Mouse (Mus musculus) olfactory bulb, adult 2 months (tissue): ENCODE data around the gene Srp72. TPM values are rescaled to one million over a fixed set of nuclear protein-coding genes. Genes with fewer than 3 reads are reported as not detected.

Source experiments
- H3K27ac ChIP-seq: fragments of 200-500 bp; 2 replicates; pipeline ENCODE4 v1.5.1; 2012; ENCODE audit warnings: low read depth, low read length; ENCODE audit not compliant: insufficient read depth
- H3K4me1 ChIP-seq: fragments of 200-500 bp; 2 replicates; pipeline ENCODE4 v1.6.1; 2012; ENCODE audit warnings: low read length; ENCODE audit not compliant: control insufficient read depth, insufficient read depth
- H3K4me3 ChIP-seq: fragments of 200-500 bp; 2 replicates; pipeline ENCODE4 v1.5.1; 2012; ENCODE audit warnings: mild to moderate bottlenecking, low read depth, low read length, moderate library complexity; ENCODE audit not compliant: insufficient read depth
- CTCF ChIP-seq: fragments of 200-500 bp; IDR thresholded peaks from 2 replicates; pipeline ENCODE4 v1.5.1; 2012; ENCODE audit warnings: low read depth, mild to moderate bottlenecking, low read length, moderate library complexity; ENCODE audit not compliant: insufficient read depth
- POLR2A ChIP-seq: fragments of 200-500 bp; IDR thresholded peaks from 2 replicates; pipeline ENCODE4 v1.6.1; 2012; ENCODE audit warnings: mild to moderate bottlenecking, low read depth, low read length, moderate library complexity; ENCODE audit not compliant: insufficient read depth
- WGBS: fragments of 180-500 bp; shearing (Covaris S2); methylation state at CpG from one replicate; pipeline ENCODE4 v1.1.7; 2018; 5-methylcytosine and 5-hydroxymethylcytosine counted together
- polyA plus RNA-seq: library from polyadenylated mRNA; stranded (reverse); fragments of >200 nt; gene quantifications from 2 replicates; pipeline ENCODE4 v1.2.4, GENCODE M21; 2012; ENCODE audit warnings: low replicate concordance; ENCODE audit not compliant: missing spikeins, insufficient read depth, insufficient read length

The Srp72 gene
- polyA plus RNA-seq, 1 experiment, result not detected

DNA sequence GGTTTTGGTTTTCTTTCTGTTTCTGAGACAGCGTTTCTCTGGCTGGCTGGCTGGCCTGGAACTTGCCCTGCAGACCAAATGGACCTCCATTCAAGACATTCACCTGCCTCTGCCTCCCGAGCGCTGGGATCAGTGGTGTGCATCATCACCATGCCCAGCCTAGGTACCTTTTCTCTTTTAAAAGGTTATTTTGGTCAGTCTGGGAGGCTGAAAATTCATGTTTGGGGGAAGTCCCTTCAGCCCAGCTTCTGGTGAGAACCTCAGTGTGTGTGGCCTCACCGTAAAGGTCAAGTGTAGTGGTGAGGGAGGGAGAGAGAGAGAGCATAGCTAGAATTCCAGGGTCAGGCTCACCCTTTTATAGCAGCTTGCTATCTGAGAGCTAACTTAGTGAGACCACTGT, 26.7 kb upstream of the Srp72 start:
- WGBS, result 96% methylated on average over 4 of the region's 4 CpGs
- no peak overlapping the region for H3K4me3 ChIP-seq
- no peak overlapping the region for H3K27ac ChIP-seq
- peaks cover 8% of the 10 kb centered on the region; the same call in 1 of the 2 replicates for H3K4me1 ChIP-seq
- TF ChIP-seq CTCF, result no peak
- no peak for TF ChIP-seq POLR2A

DNA sequence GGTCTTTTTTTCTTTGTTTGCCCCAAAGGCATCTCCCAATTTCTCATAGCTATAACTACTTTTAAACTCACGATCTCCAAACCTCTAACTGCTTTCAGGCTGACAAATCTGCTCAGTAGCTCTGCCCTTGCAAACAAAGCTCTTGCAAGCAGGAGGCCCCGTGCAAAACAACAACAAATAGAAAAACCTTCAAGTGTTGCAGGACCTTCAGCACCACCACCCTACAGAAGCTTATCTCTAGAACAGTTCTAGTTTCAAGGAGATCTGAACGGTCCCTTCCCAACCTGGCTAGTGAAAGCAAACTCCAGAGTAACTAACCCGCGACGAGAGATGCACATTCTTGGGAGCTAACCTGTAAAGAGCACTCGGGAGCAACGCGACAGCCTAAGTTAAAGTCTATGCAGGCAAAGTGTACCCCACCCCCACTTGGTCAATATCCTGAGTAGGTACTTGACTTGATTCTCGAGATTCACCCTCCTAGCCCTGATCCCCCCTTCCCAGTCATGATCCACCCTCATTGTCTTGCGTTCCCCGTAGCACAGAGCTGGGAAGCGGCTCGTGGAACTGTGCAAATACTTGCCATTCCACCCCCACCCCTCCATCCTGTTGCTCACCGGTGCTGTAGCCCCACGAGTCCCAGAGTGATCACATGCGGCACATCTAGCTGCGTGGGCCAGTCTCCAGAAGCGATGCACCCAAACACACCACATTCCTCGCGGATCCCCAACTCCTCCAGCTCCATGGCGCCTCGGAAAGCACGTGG, 24.0 kb upstream of the Srp72 start:
- WGBS, result under 1% methylated on average over 24 of the region's 24 CpGs
- Histone ChIP-seq H3K4me1 (peaks cover 8% of the 10 kb centered on the region; the same call in 1 of the 2 replicates), H3K27ac (no peak overlapping the region), H3K4me3 (peak overlapping the region; percentile 99)
- TF ChIP-seq CTCF, result no peak
- no peak for TF ChIP-seq POLR2A

DNA sequence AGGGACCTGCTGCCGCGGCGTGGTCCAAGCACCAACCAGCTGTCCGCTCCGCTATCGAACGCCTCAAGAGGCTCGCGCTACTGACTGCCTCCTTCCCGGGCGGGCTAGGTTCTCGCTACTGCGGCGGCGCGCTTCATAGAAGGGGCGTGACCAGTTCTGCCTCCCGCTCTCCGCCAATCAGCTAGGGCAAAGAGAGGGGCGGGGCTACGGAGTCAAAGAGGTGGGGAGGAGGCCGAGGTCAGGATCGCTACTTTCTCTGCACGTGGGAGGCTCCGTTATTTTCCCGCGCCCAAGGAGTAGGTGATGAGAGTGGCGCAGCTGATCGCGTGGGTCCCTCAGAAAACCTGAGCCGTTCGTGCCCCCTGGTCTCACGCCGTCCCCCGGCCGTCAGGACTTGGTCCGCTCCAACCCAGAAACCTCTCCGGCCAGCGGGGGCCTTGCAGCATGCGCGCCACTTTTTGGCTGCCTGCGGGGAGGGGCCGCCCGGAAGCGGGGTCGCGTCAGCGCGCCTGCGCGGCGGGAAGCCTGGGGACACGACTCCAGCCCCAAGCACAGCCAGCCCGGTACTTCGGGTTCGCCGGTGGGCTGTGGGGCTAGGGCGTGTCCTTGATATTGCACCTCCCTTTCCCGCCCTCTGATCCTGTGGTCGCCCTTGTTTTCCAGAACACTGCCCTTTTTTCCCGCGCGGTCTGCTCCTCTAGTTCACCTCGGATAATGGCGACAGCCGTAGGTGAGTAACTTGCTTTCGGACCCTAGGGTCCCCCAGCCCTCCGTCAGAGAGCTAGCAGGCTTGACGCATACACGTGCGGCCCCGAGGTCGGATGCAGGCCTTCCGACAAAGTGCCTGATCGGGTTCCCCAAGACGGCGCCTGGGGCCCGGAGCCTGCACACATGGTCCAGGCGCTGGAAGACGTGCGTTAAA, 23.1 kb upstream of the Srp72 start, which contains the start of the genes Paics and Ppat:
Paics (plus strand) TSS at position 202 of the 922 bp plus-strand sequence.
Ppat (minus strand) TSS at position 473 of the 922 bp plus-strand sequence.
- Histone ChIP-seq H3K27ac (peak within 1 kb of the TSS; percentile 77), H3K4me3 (peak within 1 kb of the TSS; percentile 99), H3K4me1 (peaks cover 8% of the 10 kb centered on the region; the same call in 1 of the 2 replicates)
- WGBS, result under 1% methylated on average over 81 of the region's 81 CpGs
- TF ChIP-seq POLR2A, result peak; percentile 76
- no peak for TF ChIP-seq CTCF

DNA sequence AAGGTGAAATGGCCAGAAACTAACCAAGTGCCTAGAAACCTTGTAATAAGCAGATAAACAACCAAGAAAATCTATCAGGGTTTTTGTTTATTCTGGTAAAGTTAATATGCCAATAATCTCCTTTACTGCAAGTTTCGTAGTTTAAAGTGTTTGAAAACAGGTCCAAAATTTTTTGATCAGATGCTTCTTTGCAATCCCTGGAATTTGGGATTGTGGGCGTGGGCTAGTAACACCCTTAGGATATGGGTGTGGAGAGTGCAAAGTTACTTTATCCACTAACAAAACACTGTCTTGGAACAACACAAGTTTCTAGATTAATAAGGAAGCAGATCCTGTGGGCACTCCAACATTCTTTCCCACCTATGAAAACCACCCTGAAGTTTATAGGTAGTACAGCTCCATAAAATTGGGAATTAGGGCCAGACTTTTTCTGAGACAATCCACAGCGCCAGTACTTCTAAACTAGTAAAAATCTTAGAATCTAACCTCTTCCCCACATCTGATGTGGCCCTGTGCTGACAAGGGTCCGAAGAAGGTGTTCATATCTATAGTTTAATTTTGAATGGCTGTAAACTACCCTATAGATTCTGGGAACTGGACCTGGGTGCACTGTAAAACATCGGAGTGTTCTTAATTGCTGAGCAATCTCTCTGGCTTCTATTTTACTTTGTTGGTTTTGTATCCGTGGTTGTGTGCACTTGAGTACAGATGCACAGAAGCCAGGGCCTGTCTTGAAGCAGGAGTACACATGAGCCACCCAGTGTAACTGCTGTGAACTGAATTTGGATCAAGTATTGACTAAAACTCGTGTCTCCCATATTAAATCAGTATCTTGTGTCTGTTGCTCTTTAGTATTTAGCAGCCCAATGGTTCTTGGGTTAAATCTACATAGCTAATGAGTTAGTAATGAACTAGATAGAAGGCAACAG, 22.1 kb upstream of the Srp72 start:
- Histone ChIP-seq H3K27ac (no peak overlapping the region), H3K4me1 (peaks cover 5% of the 10 kb centered on the region; the same call in 1 of the 2 replicates), H3K4me3 (peak overlapping the region; percentile 99)
- 7% methylated on average over 7 of the region's 7 CpGs for WGBS
- no peak for TF ChIP-seq POLR2A
- no peak for TF ChIP-seq CTCF

DNA sequence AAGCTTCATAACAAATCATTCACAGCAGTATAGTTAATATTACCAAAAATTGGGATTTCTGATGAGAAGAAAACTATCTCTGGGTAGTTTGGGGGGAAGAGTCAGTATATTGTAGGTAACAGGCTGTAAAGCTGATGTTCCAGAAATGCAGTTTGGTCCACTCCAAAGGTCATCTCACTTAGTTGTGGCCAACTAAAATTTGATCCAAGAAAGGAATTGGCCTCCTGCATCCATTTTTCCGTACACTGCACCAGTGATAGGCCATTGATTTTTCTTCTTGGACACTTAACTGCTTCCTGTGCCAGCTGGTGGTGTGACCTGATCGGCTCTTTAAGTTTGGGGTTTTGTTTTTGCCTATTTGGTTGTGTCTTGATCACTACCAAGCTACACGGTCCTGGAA, 20.7 kb upstream of the Srp72 start:
- WGBS, result 47% methylated on average over 3 of the region's 3 CpGs
- TF ChIP-seq CTCF (no peak), POLR2A (no peak)
- Histone ChIP-seq H3K27ac (no peak overlapping the region), H3K4me3 (no peak overlapping the region), H3K4me1 (peaks cover 2% of the 10 kb centered on the region; the same call in 1 of the 2 replicates)

DNA sequence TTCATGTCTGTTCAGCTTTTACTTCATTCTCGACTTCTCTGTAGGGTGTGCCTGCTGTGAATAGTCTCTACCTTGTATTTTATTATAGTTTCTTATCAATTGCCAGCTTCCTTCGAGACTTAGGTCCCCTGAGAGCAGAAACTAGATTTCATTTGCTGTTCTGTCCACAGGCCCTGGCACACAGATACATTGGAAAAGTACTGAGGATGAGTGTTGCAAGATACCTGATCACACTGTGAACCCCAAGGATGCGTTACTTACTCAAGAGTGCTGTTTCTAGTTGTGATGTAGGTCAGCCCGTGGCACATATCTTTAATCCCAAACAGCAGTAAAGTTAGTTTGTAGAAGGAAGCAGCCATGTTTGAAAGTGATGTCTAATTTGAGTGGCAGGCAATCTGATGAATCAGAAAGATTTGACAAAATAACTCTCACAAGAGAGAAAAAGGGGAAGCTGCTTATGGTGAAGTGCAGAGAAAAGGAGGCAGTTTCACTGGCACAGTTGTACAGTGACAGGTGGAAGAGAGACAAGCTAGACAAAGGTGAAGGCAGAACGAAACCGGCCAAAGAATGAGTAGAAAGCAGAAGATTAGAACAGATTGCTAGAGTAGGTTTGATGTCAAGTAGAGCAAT, 20.1 kb upstream of the Srp72 start:
- TF ChIP-seq POLR2A (no peak), CTCF (no peak)
- H3K27ac ChIP-seq, result no peak overlapping the region
- WGBS, result 75% methylated on average over 6 of the region's 6 CpGs
- peaks cover 2% of the 10 kb centered on the region; the same call in 1 of the 2 replicates for H3K4me1 ChIP-seq
- H3K4me3 ChIP-seq, result no peak overlapping the region

DNA sequence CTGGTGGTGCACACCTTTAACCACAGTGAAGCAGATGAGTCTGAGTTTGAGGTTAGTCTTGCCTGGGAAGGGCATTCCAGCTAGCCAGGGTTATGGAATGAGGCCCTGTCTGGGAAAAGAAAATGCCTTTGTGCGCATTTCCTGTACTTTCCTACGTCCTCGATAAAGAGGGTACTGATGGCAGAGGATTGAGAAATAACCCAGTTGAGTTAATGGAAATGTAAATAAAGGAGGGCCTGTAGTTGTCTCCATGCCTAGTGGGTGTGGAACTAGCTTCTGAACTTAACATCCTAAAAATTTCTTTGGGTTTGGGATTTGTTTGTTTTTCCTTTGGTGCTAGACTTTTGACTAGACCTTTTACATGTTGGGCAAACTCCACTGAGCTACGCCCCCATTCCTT, 19.0 kb upstream of the Srp72 start:
- no peak overlapping the region for H3K4me3 ChIP-seq
- H3K27ac ChIP-seq, result no peak overlapping the region
- no peaks in the 10 kb centered on the region for H3K4me1 ChIP-seq
- WGBS, result 82% methylated on average over 4 of the region's 4 CpGs
- TF ChIP-seq POLR2A, result no peak
- TF ChIP-seq CTCF, result no peak

DNA sequence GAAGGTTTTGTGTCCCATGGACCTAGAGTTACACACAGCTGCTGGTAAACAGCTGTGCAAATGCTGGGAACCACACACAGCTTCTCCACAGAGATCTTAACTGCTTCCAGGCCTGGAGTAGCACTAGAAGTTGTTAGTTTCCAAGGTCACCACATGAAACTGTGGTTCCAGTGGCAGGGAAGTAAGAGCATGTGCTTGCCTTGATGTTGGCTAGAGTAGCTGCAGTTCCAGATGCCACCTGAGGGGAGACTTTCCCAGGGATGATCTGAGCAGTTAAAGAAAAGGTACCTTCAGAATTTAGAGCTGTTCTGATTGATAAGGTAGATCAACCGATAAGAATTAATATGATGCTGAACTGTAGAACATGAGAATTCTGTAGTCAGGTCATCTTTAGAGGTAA, 16.5 kb upstream of the Srp72 start:
- no peak overlapping the region for H3K27ac ChIP-seq
- no peaks in the 10 kb centered on the region for H3K4me1 ChIP-seq
- no peak overlapping the region for H3K4me3 ChIP-seq
- TF ChIP-seq POLR2A (no peak), CTCF (no peak)
- 97% methylated on average over 1 of the region's 1 CpGs for WGBS
